Mouse (Mus musculus): ENCODE measurements at regions not wholly inside any gene's neighbourhood (a gene's known extent, or its start where the extent isn't known, plus 50 kb on each side); places are given as distances from the start of the nearest gene placed in this dataset.

GRCm38 (mm10) chr14:56313969-56314368, 50.9 kb upstream of the Atp12a start:
- DNase-seq = peak; percentile 77

GRCm38 (mm10) chr14:56314459-56314858, 50.4 kb upstream of the Atp12a start:
- DNase-seq = peak; percentile 90

All from heart, adult 11 months (tissue).